Mouse (Mus musculus): ENCODE data around the gene Qrfp. TPM values are rescaled to one million over a fixed set of nuclear protein-coding genes. Genes with fewer than 3 reads are reported as not detected.

Qrfp gene
- total and polyA plus RNA-seq, 3 experiments: 0.13 TPM; not detected in 2

- peaks cover 2 to 27% of the 10 kb centered on the region in 2 experiments; a peak in 3 of 4 replicates for H3K4me1 ChIP-seq (ENCODE audit: control insufficient read depth in 1 of 2, insufficient read depth in 2 of 2, low read length in 2 of 2)
- no peak overlapping the region; the same call in 1 of the 2 replicates for H3K9ac ChIP-seq (ENCODE audit: control insufficient read depth, low read depth, low read length, poor library complexity, severe bottlenecking)
- H3K9me3 ChIP-seq (replicated peaks; ENCODE audit: insufficient read depth, low read length): no peaks in the 10 kb centered on the region
- TF ChIP-seq MAZ (IDR thresholded peaks at IDR 0.05; ENCODE audit: low read depth, low read length): no peak
- H3K79me2 ChIP-seq (ENCODE audit: control insufficient read depth, insufficient read depth, low read length, poor library complexity): peaks cover 24% of the 10 kb centered on the region
- no peaks in the 10 kb centered on the region for H3K27me3 ChIP-seq (ENCODE audit: control insufficient read depth in 1 of 2, insufficient read depth in 2 of 2, low read length in 2 of 2)
- no peak overlapping the region; a peak in 1 of 4 replicates for H3K4me3 ChIP-seq (ENCODE audit: control insufficient read depth in 1 of 2, insufficient read depth in 1 of 2, low read depth in 2 of 2, low read length in 2 of 2)
- peaks cover 0 to 21% of the 10 kb centered on the region in 2 experiments; a peak in 2 of 4 replicates for H3K36me3 ChIP-seq (ENCODE audit: control insufficient read depth in 1 of 2, insufficient read depth in 2 of 2, low read length in 2 of 2)
- peak; percentile 12 for DNase-seq (ENCODE audit: low read depth, low spot score)
- H3K27ac ChIP-seq (ENCODE audit: control insufficient read depth, low read depth, low read length): no peak overlapping the region
Measured at GRCm38 (mm10) chr2:31758966-31759365, 51.4 kb downstream of the Qrfp start.

GRCm38 (mm10) chr2:31757472-31757871, 52.9 kb downstream of the Qrfp start:
- peaks cover 0 to 12% of the 10 kb centered on the region in 2 experiments; a peak in 2 of 4 replicates for H3K36me3 ChIP-seq (ENCODE audit: control insufficient read depth in 1 of 2, insufficient read depth in 2 of 2, low read length in 2 of 2)
- H3K79me2 ChIP-seq (ENCODE audit: control insufficient read depth, insufficient read depth, low read length, poor library complexity): peaks cover 23% of the 10 kb centered on the region
- H3K27ac ChIP-seq (ENCODE audit: control insufficient read depth, low read depth, low read length): no peak overlapping the region
- no peak overlapping the region for H3K9ac ChIP-seq (ENCODE audit: control insufficient read depth, low read depth, low read length, poor library complexity, severe bottlenecking)
- H3K9me3 ChIP-seq (replicated peaks; ENCODE audit: insufficient read depth, low read length): no peaks in the 10 kb centered on the region
- H3K4me1 ChIP-seq (ENCODE audit: control insufficient read depth in 1 of 2, insufficient read depth in 2 of 2, low read length in 2 of 2): peaks cover 2 to 17% of the 10 kb centered on the region in 2 experiments; a peak in 3 of 4 replicates
- no peak for DNase-seq (ENCODE audit: low read depth, low spot score)
- no peak overlapping the region for H3K4me3 ChIP-seq (ENCODE audit: control insufficient read depth in 1 of 2, insufficient read depth in 1 of 2, low read depth in 2 of 2, low read length in 2 of 2)
- TF ChIP-seq MXI1 (IDR thresholded peaks at IDR 0.05; ENCODE audit: low read depth, low read length) (no peak), GABPA (IDR thresholded peaks at IDR 0.05; ENCODE audit: low read depth, low read length) (no peak), TAL1 (IDR thresholded peaks at IDR 0.05; ENCODE audit: low read length) (no peak), JUND (IDR thresholded peaks at IDR 0.05; ENCODE audit: low read depth, low read length) (no peak), MAZ (IDR thresholded peaks at IDR 0.05; ENCODE audit: low read depth, low read length) (no peak), RAD21 (IDR thresholded peaks at IDR 0.05; ENCODE audit: low read depth, low read length) (no peak), UBTF (IDR thresholded peaks at IDR 0.05; ENCODE audit: borderline replicate concordance, insufficient read depth, low read depth, low read length) (no peak)
- H3K27me3 ChIP-seq (ENCODE audit: control insufficient read depth in 1 of 2, insufficient read depth in 2 of 2, low read length in 2 of 2): no peaks in the 10 kb centered on the region

Other genes with a start within 250 kb of the Qrfp start
- 42.2 and 44.7 TPM in 2 replicates for gene Fubp3, start 237.9 kb downstream of the Qrfp start, total RNA-seq (2012; rRNA removed)
- gene Fubp3, start 237.9 kb downstream of the Qrfp start, polyA plus RNA-seq (2012; ENCODE audit: insufficient read depth in 1 of 2, insufficient read length in 2 of 2, low read depth in 1 of 2, low replicate concordance in 2 of 2, missing spikeins in 1 of 2): 10 to 100 TPM in 1 of 2 experiments, not detected in 1; 80.0 TPM
- gene Prdm12, start 170.5 kb downstream of the Qrfp start, total RNA-seq (2012; rRNA removed): not detected in 2 replicates
- gene Prdm12, start 170.5 kb downstream of the Qrfp start, polyA plus RNA-seq (2012; ENCODE audit: insufficient read depth in 1 of 2, insufficient read length in 2 of 2, low read depth in 1 of 2, low replicate concordance in 2 of 2, missing spikeins in 1 of 2): not detected
- 138 and 172 TPM in 2 replicates for gene Exosc2, start 139.9 kb downstream of the Qrfp start, total RNA-seq (2012; rRNA removed)
- gene Exosc2, start 139.9 kb downstream of the Qrfp start, polyA plus RNA-seq (2012; ENCODE audit: insufficient read depth in 1 of 2, insufficient read length in 2 of 2, low read depth in 1 of 2, low replicate concordance in 2 of 2, missing spikeins in 1 of 2): 100 to 1,000 TPM; 128 to 219 TPM
- gene Abl1, start 122.2 kb downstream of the Qrfp start, total RNA-seq (2012; rRNA removed): 19.8 and 21.3 TPM in 2 replicates
- 10 to 100 TPM in 1 of 2 experiments, not detected in 1; 47.1 TPM for gene Abl1, start 122.2 kb downstream of the Qrfp start, polyA plus RNA-seq (2012; ENCODE audit: insufficient read depth in 1 of 2, insufficient read length in 2 of 2, low read depth in 1 of 2, low replicate concordance in 2 of 2, missing spikeins in 1 of 2)
- gene Fibcd1, start 35.4 kb upstream of the Qrfp start, total RNA-seq (2012; rRNA removed): not detected in 2 replicates
- gene Fibcd1, start 35.4 kb upstream of the Qrfp start, polyA plus RNA-seq (2012; ENCODE audit: insufficient read depth in 1 of 2, insufficient read length in 2 of 2, low read depth in 1 of 2, low replicate concordance in 2 of 2, missing spikeins in 1 of 2): not detected
- not detected in 2 replicates for gene Lamc3, start 76.7 kb upstream of the Qrfp start, total RNA-seq (2012; rRNA removed)
- gene Lamc3, start 76.7 kb upstream of the Qrfp start, polyA plus RNA-seq (2012; ENCODE audit: insufficient read depth in 1 of 2, insufficient read length in 2 of 2, low read depth in 1 of 2, low replicate concordance in 2 of 2, missing spikeins in 1 of 2): not detected
- 0.16 and 0.69 TPM in 2 replicates for gene Aif1l, start 139.6 kb upstream of the Qrfp start, total RNA-seq (2012; rRNA removed)
- 1 to 10 TPM in 1 of 2 experiments, not detected in 1; 1.9 TPM for gene Aif1l, start 139.6 kb upstream of the Qrfp start, polyA plus RNA-seq (2012; ENCODE audit: insufficient read depth in 1 of 2, insufficient read length in 2 of 2, low read depth in 1 of 2, low replicate concordance in 2 of 2, missing spikeins in 1 of 2)
- gene Nup214, start 163.9 kb upstream of the Qrfp start, total RNA-seq (2012; rRNA removed): 60.9 and 71.4 TPM in 2 replicates
- 100 to 1,000 TPM in 1 of 2 experiments, 10 to 100 TPM in 1; 78.6 to 163 TPM for gene Nup214, start 163.9 kb upstream of the Qrfp start, polyA plus RNA-seq (2012; ENCODE audit: insufficient read depth in 1 of 2, insufficient read length in 2 of 2, low read depth in 1 of 2, low replicate concordance in 2 of 2, missing spikeins in 1 of 2)